Mouse (Mus musculus): ENCODE measurements around the gene Psapl1. TPM values are rescaled to one million over a fixed set of nuclear protein-coding genes. Genes with fewer than 3 reads are reported as not detected.
"Not testable (repeated sequence)": the region's sequence is repeated elsewhere in the genome, so short reads cannot be mapped to it uniquely, and the experiment has no call there.

Gene Psapl1
- total RNA-seq, 2 experiments from 2014 or later: not detected

GRCm38 (mm10) chr5:36199519-36199918, 4.3 kb upstream of the Psapl1 start:
- DNase-seq (ENCODE audit: low spot score in 2 of 2): no peak
- intact Hi-C loops (cut with DNase I): no loop called here

GRCm38 (mm10) chr5:36202781-36203180, 1.0 kb upstream of the Psapl1 start:
- intact Hi-C loops (cut with DNase I): no loop called here
- no peak for DNase-seq (ENCODE audit: low spot score in 2 of 2)

- intact Hi-C loops (cut with DNase I): no loop called here
- DNase-seq (ENCODE audit: low spot score in 2 of 2): peak in 1 of 2 experiments; percentile 32
Measured at GRCm38 (mm10) chr5:36203421-36203820, 400 bp upstream of the Psapl1 start.

- no peak for DNase-seq (ENCODE audit: low spot score in 2 of 2)
- intact Hi-C loops (cut with DNase I): no loop called here
Measured at GRCm38 (mm10) chr5:36205397-36205796, 1.6 kb downstream of the Psapl1 start.

DNA sequence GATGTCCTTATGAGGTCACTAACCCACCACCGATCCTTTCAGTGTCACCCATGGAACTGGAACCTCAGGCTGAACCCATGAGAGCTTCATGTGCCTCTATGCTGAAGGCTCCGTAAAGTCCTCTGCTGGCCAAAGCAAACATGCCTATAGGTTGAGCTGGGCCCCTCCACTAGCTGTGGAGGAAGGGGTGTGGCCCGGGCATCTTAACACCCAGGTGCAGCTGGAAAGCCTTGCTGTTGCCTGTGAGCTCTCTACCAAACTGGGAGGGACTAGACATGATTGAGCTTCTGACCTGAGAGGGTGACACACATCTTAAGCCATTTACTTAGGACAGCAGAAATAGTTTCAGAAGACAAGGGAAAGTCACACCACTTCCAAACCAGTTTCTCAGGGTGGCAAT, 5.0 kb downstream of the Psapl1 start:
- no peak for DNase-seq (ENCODE audit: low spot score in 2 of 2)
- intact Hi-C loops (cut with DNase I): no loop called here

DNA sequence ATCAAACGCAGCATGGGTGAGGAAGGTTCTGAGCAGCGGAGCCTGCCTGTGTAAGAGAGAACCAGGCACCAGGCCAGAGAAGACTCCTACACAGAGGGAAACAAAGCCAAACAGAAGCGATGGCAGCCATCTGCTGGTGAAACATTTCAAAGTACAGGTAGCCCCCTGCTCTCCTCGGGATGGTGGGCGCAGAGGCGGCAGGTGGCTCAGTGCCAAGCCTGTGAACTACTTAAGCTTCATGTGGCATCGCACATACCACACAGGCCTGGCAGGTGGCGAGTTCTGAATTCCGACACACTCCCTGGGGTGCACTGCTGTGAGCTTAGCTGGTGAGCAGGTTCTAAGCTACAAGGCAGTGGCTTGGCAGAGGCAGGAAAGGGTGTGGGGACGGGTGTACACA, 9.5 kb downstream of the Psapl1 start:
- intact Hi-C loops (cut with DNase I): loop anchor here (5.0 kb wide), 4 partner anchors 89 to 184 kb away; partner anchors contain the start of gene Sorcs2
- DNase-seq (ENCODE audit: low spot score in 2 of 2): peak; percentile 91 to 99

DNA sequence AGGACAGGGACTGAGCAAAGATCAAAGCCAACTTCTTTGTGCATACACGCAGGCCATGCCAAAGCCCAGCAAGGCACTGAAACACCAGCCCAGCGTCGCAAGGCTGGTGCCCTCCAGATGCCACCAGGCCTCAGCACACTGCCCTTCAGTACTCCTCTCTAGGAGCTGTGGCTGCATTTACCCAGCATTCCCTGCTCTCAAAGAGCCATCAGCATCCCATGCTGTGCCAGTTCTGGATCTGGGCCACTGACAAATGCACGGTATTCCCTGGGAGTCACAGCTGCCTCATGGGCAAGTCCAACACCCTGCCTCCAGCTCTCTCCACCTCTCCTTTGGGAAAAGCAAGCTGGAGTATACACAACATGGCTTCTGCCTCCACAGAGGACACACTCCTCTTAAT, 16.3 kb downstream of the Psapl1 start:
- intact Hi-C loops (cut with DNase I): no loop called here

DNA sequence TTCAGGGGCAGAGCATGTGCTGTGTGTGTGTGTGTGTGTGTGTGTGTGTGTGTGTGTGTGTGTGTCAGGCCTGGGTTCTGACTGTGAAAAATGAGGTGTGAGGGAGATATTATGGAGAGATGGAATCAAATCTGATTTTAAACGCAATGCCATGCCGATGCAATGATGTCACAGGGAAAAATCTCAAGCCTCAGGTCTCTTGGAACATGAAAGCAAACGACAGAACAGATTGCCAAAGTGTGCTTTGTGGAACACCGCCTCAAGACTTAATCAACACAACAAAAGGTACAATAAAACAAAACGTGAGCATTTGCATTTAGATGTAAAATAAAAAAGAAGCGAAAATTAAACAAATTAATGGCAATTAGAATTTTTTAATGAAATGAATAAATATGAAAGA, 16.8 kb downstream of the Psapl1 start:
- intact Hi-C loops (cut with DNase I): no loop called here
- no peak for DNase-seq (ENCODE audit: low spot score in 2 of 2)

More for the DNA sequence above, 16.3 kb downstream of the Psapl1 start:
- no peak for DNase-seq (ENCODE audit: low spot score in 2 of 2)

GRCm38 (mm10) chr5:36223787-36224186, 20.0 kb downstream of the Psapl1 start:
- intact Hi-C loops (cut with DNase I): loop anchor here (2.0 kb wide), 1 partner anchor 75 kb away; no protein-coding TSS in a partner anchor
- DNase-seq (ENCODE audit: low spot score in 2 of 2): peak; percentile 66 to 77

GRCm38 (mm10) chr5:36225855-36226254, 22.0 kb downstream of the Psapl1 start:
- intact Hi-C loops (cut with DNase I): no loop called here
- no peak for DNase-seq (ENCODE audit: low spot score in 2 of 2)

GRCm38 (mm10) chr5:36226296-36226695, 22.5 kb downstream of the Psapl1 start:
- peak; percentile 54 to 95 for DNase-seq (ENCODE audit: low spot score in 2 of 2)
- intact Hi-C loops (cut with DNase I): no loop called here

DNA sequence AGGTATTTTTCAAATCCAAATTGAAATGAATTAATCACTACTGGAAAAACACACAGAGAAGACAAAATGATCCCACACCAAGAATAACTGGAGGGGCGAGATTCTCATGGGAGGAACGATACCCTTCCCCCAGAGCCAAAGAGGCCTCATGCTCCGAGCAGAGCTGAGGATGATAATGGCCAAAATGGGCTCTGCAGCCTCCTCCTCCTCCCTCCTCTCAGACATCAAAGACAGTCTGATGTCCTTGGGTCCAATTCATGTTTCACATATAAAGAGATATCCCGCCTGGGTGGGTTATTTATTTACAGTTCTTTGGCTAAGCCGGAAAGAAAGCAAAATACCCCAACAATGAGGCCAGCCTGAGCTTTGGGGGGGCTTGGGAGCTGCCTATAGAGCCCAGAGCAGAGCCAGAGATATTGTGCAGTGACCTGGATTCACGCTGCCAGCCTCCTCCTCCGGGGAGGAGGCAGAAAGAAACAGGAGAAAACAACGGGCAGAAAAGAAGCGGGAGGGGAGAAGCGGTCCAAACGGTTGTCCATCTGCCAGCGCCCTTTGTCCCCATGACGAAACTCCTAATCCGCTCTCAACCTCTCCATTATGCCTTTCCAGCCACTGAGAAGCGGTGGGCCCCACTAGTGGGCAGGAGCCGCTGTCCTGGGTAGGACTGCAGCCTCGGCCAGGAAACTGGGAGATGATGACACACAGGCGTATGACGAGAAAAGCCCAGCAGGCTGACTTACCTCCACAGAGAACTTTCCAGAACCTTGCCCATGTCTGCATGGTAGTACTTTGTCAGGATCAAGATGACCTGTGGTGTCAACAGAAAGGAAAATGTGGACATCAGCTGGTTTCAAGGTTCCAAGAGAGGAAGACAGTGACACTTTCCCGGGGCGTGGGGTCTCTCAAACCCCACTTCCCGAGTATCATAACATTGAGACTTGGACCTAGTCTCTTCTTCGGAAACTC, 24.9 kb downstream of the Psapl1 start:
- intact Hi-C loops (cut with DNase I): loop anchor here (2.0 kb wide), 1 partner anchor 26 kb away; no protein-coding TSS in a partner anchor
- no peak for DNase-seq (ENCODE audit: low spot score in 2 of 2)

DNA sequence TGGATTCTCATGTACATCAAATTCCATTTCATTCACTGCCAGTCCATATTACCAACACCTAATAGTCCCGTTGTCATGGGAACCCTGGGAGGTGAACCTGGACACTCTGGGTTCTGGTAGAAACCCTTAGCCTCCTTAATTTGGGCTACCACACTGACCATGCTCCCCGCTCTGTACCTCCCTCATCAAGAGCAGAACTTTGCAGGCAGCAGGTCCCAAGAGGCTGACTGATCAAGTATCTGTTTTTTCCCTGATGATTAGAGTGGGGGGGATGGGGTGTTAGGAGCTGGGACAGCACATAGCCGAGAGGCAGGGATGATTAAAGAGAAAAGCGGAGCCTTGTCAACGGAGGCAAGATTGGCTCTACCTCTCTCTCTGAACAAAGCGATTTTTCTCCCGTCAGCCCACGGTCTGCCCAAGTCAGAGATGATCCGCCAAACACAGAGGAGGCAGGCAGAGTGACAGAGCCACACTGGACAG, 26.5 kb downstream of the Psapl1 start:
- intact Hi-C loops (cut with DNase I): no loop called here
- DNase-seq (ENCODE audit: low spot score in 2 of 2): no peak

DNA sequence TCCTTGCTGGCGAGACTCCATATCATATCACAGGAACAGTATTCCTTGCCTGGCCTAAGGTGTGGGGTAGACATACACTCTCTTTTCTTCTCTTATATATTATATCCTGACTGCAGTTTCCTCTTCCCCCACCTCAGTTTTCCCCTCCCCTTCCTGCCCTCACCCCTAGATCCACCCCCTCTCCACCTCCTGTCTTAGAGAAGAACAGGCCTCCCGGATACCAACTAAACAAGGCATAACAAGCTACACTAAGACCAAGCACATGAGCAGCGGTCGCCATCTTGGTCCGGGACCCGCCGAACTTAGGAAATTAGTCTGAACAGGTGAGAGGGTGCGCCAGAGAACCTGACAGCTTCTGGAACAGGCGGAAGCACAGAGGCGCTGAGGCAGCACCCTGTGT, 33.7 kb downstream of the Psapl1 start:
- DNase-seq (ENCODE audit: low spot score in 2 of 2); intact Hi-C loops (cut with DNase I): not testable (repeated sequence)

- intact Hi-C loops (cut with DNase I): no loop called here
- no peak for DNase-seq (ENCODE audit: low spot score in 2 of 2)
Measured at GRCm38 (mm10) chr5:36248022-36248421, 44.2 kb downstream of the Psapl1 start.

DNA sequence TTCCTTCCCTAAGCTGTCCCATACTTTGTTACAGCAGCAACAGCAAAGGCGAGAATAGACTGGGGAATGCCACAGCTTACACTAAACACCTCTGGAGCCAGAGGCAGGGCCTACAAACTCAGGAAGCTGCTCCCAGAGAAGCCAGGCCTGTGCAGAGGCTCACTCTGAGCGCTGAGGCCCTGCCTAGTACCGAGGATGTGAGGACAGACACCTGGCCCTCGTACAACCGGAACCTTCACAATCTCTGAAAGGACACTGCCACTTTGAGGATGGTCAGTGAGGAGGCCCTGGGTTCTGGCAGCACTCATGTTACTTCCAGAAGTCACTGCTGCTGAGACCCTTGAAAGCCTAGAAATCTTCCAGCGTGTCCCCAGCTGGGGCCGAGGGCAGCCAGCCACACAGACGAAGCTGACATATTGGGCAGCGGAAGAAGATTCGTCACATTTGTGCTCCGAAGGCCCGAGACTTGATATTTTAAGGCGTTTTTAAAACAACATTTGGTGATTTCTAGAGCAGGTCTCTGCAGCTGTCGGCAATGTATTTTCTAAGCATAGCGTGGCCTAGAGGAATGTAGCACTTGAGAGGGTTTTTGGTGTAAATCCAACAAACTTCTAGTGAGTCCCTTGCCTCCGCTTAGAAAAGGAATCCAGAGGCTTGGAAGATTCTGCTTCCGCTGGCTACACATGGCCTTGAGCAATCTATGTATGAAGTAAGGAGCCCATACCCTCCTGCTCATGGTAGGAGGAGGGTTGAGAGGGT, 49.1 kb downstream of the Psapl1 start:
- peak in 1 of 2 experiments; percentile 44 for DNase-seq (ENCODE audit: low spot score in 2 of 2)

DNA sequence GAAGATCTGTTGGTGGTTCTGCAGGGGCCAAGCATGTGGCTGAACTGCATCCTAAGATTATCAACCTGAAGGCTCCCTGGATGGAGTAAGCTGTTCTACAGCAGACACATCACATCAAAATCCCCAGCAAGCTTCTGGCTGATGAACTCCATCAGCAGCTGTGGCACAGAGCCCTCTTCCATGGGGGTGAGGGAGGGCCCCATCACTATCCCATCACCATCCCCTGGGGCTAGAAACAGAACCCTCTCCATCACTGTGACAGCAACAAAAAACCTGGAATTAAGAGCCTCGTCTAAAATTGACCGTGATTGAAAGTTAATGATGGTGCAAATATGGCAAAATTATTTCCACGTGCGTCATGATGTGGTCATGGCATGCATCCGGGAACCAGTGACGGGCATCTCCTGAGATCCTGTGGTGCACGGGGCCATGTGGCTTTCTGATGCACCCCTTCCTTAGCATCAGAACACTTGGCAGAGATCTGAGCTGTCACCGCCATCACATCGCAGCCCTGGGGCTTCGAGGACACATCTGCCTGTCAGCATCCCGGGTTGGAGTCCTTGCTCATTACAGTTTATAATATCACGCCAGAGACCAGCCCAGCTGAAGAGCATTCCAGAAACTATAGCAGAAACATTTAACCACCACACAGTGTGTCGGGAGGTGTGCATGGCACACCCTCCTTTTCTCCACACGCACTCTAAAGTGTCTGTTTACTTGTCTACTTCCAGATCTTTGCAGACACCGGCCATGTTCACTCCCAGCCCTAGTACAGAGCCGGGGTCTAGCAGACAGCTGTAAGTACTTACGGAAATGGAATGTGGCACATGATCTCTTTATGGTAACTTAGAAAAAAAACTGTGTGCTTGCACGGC, 51.1 kb downstream of the Psapl1 start:
- intact Hi-C loops (cut with DNase I): loop anchor here (2.0 kb wide), 1 partner anchor 26 kb away; no protein-coding TSS in a partner anchor

More for the DNA sequence above, 49.1 kb downstream of the Psapl1 start:
- intact Hi-C loops (cut with DNase I): no loop called here

More for the DNA sequence above, 51.1 kb downstream of the Psapl1 start:
- no peak for DNase-seq (ENCODE audit: low spot score in 2 of 2)

Measured in left cerebral cortex, postnatal 25 days (tissue).